Mouse (Mus musculus) lung, embryonic 14.5 days (tissue): Measurements from ENCODE around the gene Cstf1. TPM values are rescaled to one million over a fixed set of nuclear protein-coding genes. Genes with fewer than 3 reads are reported as not detected.

Experiments
- ATAC-seq: fragments of 200-750 bp; cut with Nextera tagmentation; 2 replicates; pipeline ENCODE4 v1.8.0; 2017; ENCODE audit warnings: mild to moderate bottlenecking, moderate TSS enrichment, moderate library complexity; ENCODE audit not compliant: insufficient read depth
- DNase-seq: peaks from one replicate; pipeline ENCODE4 v3.0.0-alpha.2; 2015
- H3K27ac ChIP-seq: fragments of 300-500 bp; sonication (generic); 2 replicates; pipeline ENCODE4 v1.5.1; 2014; ENCODE audit warnings: low read depth, mild to moderate bottlenecking, moderate library complexity
- H3K27me3 ChIP-seq: fragments of 300-500 bp; sonication (generic); 2 replicates; pipeline ENCODE4 v1.6.1; 2014; ENCODE audit warnings: low read length, control low read depth; ENCODE audit not compliant: insufficient read depth
- H3K36me3 ChIP-seq: fragments of 300-500 bp; sonication (generic); 2 replicates; pipeline ENCODE4 v1.6.1; 2014; ENCODE audit warnings: control low read depth; ENCODE audit not compliant: insufficient read depth
- H3K4me1 ChIP-seq: fragments of 300-500 bp; sonication (generic); 2 replicates; pipeline ENCODE4 v1.6.1; 2014; ENCODE audit warnings: antibody characterized with exemption, control low read depth; ENCODE audit not compliant: insufficient read depth
- H3K4me2 ChIP-seq: fragments of 300-500 bp; sonication (generic); 2 replicates; pipeline ENCODE4 v1.6.1; 2014; ENCODE audit warnings: mild to moderate bottlenecking
- H3K4me3 ChIP-seq: fragments of 300-500 bp; sonication (generic); 2 replicates; pipeline ENCODE4 v1.5.1; 2014; ENCODE audit warnings: low read depth, low read length
- H3K9ac ChIP-seq: fragments of 300-500 bp; sonication (generic); 2 replicates; pipeline ENCODE4 v1.6.1; 2014
- H3K9me3 ChIP-seq: fragments of 300-500 bp; sonication (generic); 2 replicates; pipeline ENCODE4 v1.6.1; 2016; ENCODE audit warnings: low read depth, low read length, control low read depth
- CTCF ChIP-seq: IDR thresholded peaks from 2 replicates; pipeline ENCODE4 v1.5.1; 2016; ENCODE audit warnings: antibody characterized with exemption, low read depth
- WGBS: fragments of 180-500 bp; shearing (Covaris S2); extraction: QIAGEN DNeasy Blood & Tissue Kit; methylation state at CpG from one replicate; pipeline ENCODE4 v1.1.7; 2014; 5-methylcytosine and 5-hydroxymethylcytosine counted together
- polyA plus RNA-seq: library from polyadenylated mRNA; unstranded; fragments of >200 nt; fragmentation: Nextera tagmentation; extraction: Ambion mirVana; gene quantifications from 2 replicates; pipeline ENCODE4 v1.2.1, GENCODE M21; 2014

The Cstf1 gene
- polyA plus RNA-seq, 1 experiment from 2014 or later, result 53.9 TPM

DNA sequence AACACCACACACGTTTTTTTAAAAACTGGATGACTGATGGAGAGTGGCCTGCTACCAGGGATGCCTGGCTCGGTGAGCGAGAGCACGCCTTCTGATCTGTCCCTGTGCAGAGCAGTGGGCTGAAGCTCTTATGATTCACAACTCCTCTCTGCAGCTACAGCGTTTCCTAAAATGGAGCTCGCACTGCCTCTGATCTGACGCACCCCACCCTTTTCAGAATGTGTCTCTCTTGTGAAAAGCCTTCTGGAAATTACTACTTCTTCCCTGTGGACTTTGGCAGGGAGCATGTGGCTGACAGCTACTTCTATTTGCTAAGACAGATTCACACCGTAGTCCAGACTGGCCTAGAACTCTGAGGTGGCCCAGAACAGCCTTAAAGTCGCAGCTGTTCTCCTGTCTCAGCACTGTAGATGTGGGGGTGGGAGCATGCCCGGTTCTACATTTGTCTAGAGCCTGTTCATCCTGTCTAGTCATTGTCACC is 21.6 kb downstream of the Cstf1 start:
- H3K4me3 ChIP-seq, result no peak overlapping the region
- H3K4me2 ChIP-seq, result no peak overlapping the region
- WGBS, result 52% methylated on average over 10 of the region's 10 CpGs
- no peak overlapping the region for H3K9ac ChIP-seq
- peak overlapping the region; percentile 16; the same call in 1 of the 2 replicates for H3K27ac ChIP-seq
- no peak for DNase-seq
- no peak for TF ChIP-seq CTCF
- no peaks in the 10 kb centered on the region for H3K36me3 ChIP-seq
- no peak for ATAC-seq
- no peaks in the 10 kb centered on the region for H3K27me3 ChIP-seq
- no peaks in the 10 kb centered on the region for H3K9me3 ChIP-seq
- H3K4me1 ChIP-seq, result peaks cover 4% of the 10 kb centered on the region; the same call in 1 of the 2 replicates

GRCm38 (mm10) chr2:172393391-172394051 is 23.0 kb downstream of the Cstf1 start, which contains the start of gene Cass4:
Gene Cass4, plus strand, starts transcription at chr2:172393794.
- Histone ChIP-seq H3K9me3 (no peaks in the 10 kb centered on the region), H3K4me1 (peaks cover 4% of the 10 kb centered on the region; the same call in 1 of the 2 replicates), H3K9ac (no peak within 1 kb of the TSS), H3K4me2 (peak within 1 kb of the TSS; percentile 14), H3K27ac (no peak within 1 kb of the TSS), H3K36me3 (no peaks in the 10 kb centered on the region), H3K27me3 (no peaks in the 10 kb centered on the region), H3K4me3 (no peak within 1 kb of the TSS)
- WGBS, result 19% methylated on average over 13 of the region's 13 CpGs
- ATAC-seq, result peak; percentile 57
- no peak for TF ChIP-seq CTCF
- peak; percentile 87 for DNase-seq

DNA sequence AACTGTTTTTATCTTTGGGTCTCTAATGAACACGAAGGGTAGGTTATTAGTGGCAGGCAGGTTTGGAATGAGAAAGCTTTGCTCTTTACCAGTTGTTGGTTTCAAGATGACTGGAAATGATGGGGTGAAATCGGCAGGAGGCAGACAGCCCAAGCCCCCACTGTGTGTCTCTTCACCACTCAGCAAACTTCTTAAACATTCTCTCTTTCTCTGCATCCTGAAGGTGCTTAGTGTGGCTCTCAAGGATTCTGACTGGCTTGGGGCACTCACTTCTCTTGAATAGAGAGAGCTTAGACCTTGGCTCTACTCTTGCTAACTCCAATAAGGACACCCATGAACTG is 23.5 kb downstream of the Cstf1 start:
- Histone ChIP-seq H3K9ac (no peak overlapping the region), H3K4me2 (peak overlapping the region; percentile 14), H3K4me1 (peaks cover 4% of the 10 kb centered on the region; the same call in 1 of the 2 replicates), H3K27ac (no peak overlapping the region), H3K36me3 (no peaks in the 10 kb centered on the region), H3K27me3 (no peaks in the 10 kb centered on the region), H3K9me3 (no peaks in the 10 kb centered on the region), H3K4me3 (no peak overlapping the region)
- 58% methylated on average over 2 of the region's 2 CpGs for WGBS
- no peak for DNase-seq
- no peak for TF ChIP-seq CTCF
- no peak for ATAC-seq

DNA sequence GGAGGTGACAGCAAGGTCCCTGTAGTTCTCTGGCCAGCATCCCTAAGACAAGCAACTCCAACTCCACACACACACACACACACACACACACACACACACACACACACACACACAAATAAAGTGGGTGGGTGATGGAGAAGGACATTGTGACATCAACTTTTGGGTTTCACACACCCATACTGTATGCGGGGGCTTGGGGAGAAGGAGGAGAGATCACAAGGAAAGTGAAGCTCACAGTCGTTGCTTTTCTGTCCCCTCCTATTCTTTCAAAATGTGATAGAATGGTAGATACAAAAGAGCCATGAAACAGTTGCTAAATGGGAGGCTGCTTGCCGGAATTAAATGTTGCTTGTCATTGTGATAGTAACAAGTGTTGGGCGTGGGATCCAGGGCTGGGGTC is 24.2 kb downstream of the Cstf1 start:
- Histone ChIP-seq H3K9ac (no peak overlapping the region), H3K27ac (no peak overlapping the region), H3K36me3 (no peaks in the 10 kb centered on the region), H3K9me3 (no peaks in the 10 kb centered on the region), H3K4me3 (no peak overlapping the region), H3K27me3 (no peaks in the 10 kb centered on the region), H3K4me2 (peak overlapping the region; percentile 5; the same call in 1 of the 2 replicates), H3K4me1 (peaks cover 4% of the 10 kb centered on the region; the same call in 1 of the 2 replicates)
- ATAC-seq (no peak), DNase-seq (no peak)
- TF ChIP-seq CTCF, result no peak
- WGBS, result 64% methylated on average over 4 of the region's 4 CpGs

GRCm38 (mm10) chr2:172395961-172396360 is 25.5 kb downstream of the Cstf1 start:
- DNase-seq (peak; percentile 38), ATAC-seq (peak; percentile 18; the same call in 1 of the 2 replicates)
- H3K4me2 ChIP-seq, result no peak overlapping the region

GRCm38 (mm10) chr2:172399901-172400300 is 29.4 kb downstream of the Cstf1 start:
- DNase-seq (peak; percentile 33), ATAC-seq (peak; percentile 26; the same call in 1 of the 2 replicates)
- Histone ChIP-seq H3K4me1 (peaks cover 4% of the 10 kb centered on the region; the same call in 1 of the 2 replicates), H3K9me3 (no peaks in the 10 kb centered on the region), H3K9ac (no peak overlapping the region), H3K27me3 (no peaks in the 10 kb centered on the region), H3K27ac (no peak overlapping the region; the same call in 1 of the 2 replicates), H3K36me3 (no peaks in the 10 kb centered on the region), H3K4me3 (no peak overlapping the region), H3K4me2 (no peak overlapping the region)
- TF ChIP-seq CTCF, result no peak
- 18% methylated on average over 9 of the region's 9 CpGs for WGBS

More at GRCm38 (mm10) chr2:172395961-172396360, 25.5 kb downstream of the Cstf1 start:
- Histone ChIP-seq H3K36me3 (no peaks in the 10 kb centered on the region), H3K9ac (no peak overlapping the region), H3K4me3 (no peak overlapping the region), H3K27me3 (no peaks in the 10 kb centered on the region), H3K9me3 (no peaks in the 10 kb centered on the region), H3K4me1 (peaks cover 4% of the 10 kb centered on the region; the same call in 1 of the 2 replicates), H3K27ac (no peak overlapping the region)
- 38% methylated on average over 9 of the region's 9 CpGs for WGBS
- TF ChIP-seq CTCF, result no peak

GRCm38 (mm10) chr2:172401116-172401825 is 30.8 kb downstream of the Cstf1 start:
- no peak for ATAC-seq
- Histone ChIP-seq H3K9ac (no peak overlapping the region), H3K9me3 (no peaks in the 10 kb centered on the region), H3K27me3 (no peaks in the 10 kb centered on the region), H3K4me3 (no peak overlapping the region), H3K4me2 (no peak overlapping the region), H3K4me1 (no peaks in the 10 kb centered on the region), H3K36me3 (no peaks in the 10 kb centered on the region), H3K27ac (no peak overlapping the region)
- TF ChIP-seq CTCF, result no peak
- peak; percentile 44 for DNase-seq
- 55% methylated on average over 13 of the region's 13 CpGs for WGBS
